In genomic region chr5:88691506-88692095, GRCm38 (mm10) we compare ENCODE assay signal across 21 mouse cellular contexts. TPM values are rescaled to one million over a fixed set of nuclear protein-coding genes. Genes with fewer than 3 reads are reported as not detected.
DNase-seq lines count a peak whose midpoint lies in the region; ATAC-seq and TF ChIP-seq lines count a peak whose summit lies in the region.
"Had no signal": no experiment of that assay in that cellular context is flagged by ENCODE, and none has a peak within 500 bp of the region (broad histone marks: within the 10 kb centered on the region; RNA-seq: fewer than 3 reads in every experiment).

No protein-coding gene starts in this region.

- no peak for TF ChIP-seq POLR2A in kidney, adult 2 months (IDR thresholded peaks at IDR 0.05; ENCODE audit: low read depth, low read length)

- peaks cover 6% of the 10 kb centered on the region; the same call in 1 of the 2 replicates for H3K4me1 ChIP-seq in kidney, adult 2 months (ENCODE audit: control insufficient read depth, insufficient read depth, low read length)
- no peaks in the 10 kb centered on the region for H3K4me1 ChIP-seq in kidney, embryonic 14.5 days (ENCODE audit: control insufficient read depth, insufficient read depth, low read length)
- no peaks in the 10 kb centered on the region for H3K4me1 ChIP-seq in limb, embryonic 15.5 days
- H3K4me1 ChIP-seq in limb, embryonic 10.5 days = no peaks in the 10 kb centered on the region
- H3K4me1 ChIP-seq in midbrain, embryonic 11.5 days (ENCODE audit: control insufficient read depth, insufficient read depth, low read length) = no peaks in the 10 kb centered on the region
- no peaks in the 10 kb centered on the region for H3K4me1 ChIP-seq in midbrain, embryonic 13.5 days (replicated peaks)
- H3K4me1 ChIP-seq: embryonic facial prominence, embryonic 15.5 days; forebrain, embryonic 10.5 days; forebrain, embryonic 15.5 days had no signal

- H3K27me3 ChIP-seq in kidney, adult 2 months (replicated peaks; ENCODE audit: control insufficient read depth, insufficient read depth, low read length) = no peaks in the 10 kb centered on the region; the same call in 1 of the 2 replicates
- no peaks in the 10 kb centered on the region for H3K27me3 ChIP-seq in kidney, embryonic 14.5 days (ENCODE audit: control insufficient read depth, insufficient read depth, low read length)
- H3K27me3 ChIP-seq in limb, embryonic 15.5 days = no peaks in the 10 kb centered on the region
- no peaks in the 10 kb centered on the region for H3K27me3 ChIP-seq in limb, embryonic 10.5 days (ENCODE audit: low read depth, poor library complexity, severe bottlenecking)
- no peaks in the 10 kb centered on the region for H3K27me3 ChIP-seq in midbrain, embryonic 11.5 days (ENCODE audit: control insufficient read depth, insufficient read depth, low read length)
- no peaks in the 10 kb centered on the region for H3K27me3 ChIP-seq in midbrain, embryonic 13.5 days
- H3K27me3 ChIP-seq: embryonic facial prominence, embryonic 15.5 days; forebrain, embryonic 15.5 days; heart, embryonic 15.5 days had no signal

- H3K9me3 ChIP-seq in kidney, embryonic 14.5 days (ENCODE audit: control insufficient read depth, low read length) = no peaks in the 10 kb centered on the region
- no peaks in the 10 kb centered on the region for H3K9me3 ChIP-seq in limb, embryonic 15.5 days
- H3K9me3 ChIP-seq in limb, embryonic 10.5 days (replicated peaks) = no peaks in the 10 kb centered on the region
- no peaks in the 10 kb centered on the region for H3K9me3 ChIP-seq in midbrain, embryonic 11.5 days (ENCODE audit: control insufficient read depth, low read length)
- no peaks in the 10 kb centered on the region for H3K9me3 ChIP-seq in midbrain, embryonic 13.5 days
- H3K9me3 ChIP-seq: embryonic facial prominence, embryonic 15.5 days; forebrain, embryonic 10.5 days; forebrain, embryonic 15.5 days; heart, embryonic 15.5 days had no signal

- H3K9ac ChIP-seq in kidney, embryonic 14.5 days (ENCODE audit: low read depth, low read length) = no peak overlapping the region
- no peak overlapping the region for H3K9ac ChIP-seq in limb, embryonic 15.5 days
- H3K9ac ChIP-seq in midbrain, embryonic 11.5 days (ENCODE audit: low read length) = no peak overlapping the region
- H3K9ac ChIP-seq in midbrain, embryonic 13.5 days (replicated peaks) = no peak overlapping the region
- H3K9ac ChIP-seq: embryonic facial prominence, embryonic 15.5 days; forebrain, embryonic 15.5 days; heart, embryonic 15.5 days had no signal

- no peaks in the 10 kb centered on the region for H3K36me3 ChIP-seq in kidney, adult 2 months (ENCODE audit: control insufficient read depth, insufficient read depth, low read length)
- no peaks in the 10 kb centered on the region for H3K36me3 ChIP-seq in kidney, embryonic 14.5 days (ENCODE audit: control insufficient read depth, insufficient read depth, low read length)
- no peaks in the 10 kb centered on the region for H3K36me3 ChIP-seq in limb, embryonic 15.5 days
- H3K36me3 ChIP-seq in limb, embryonic 10.5 days = no peaks in the 10 kb centered on the region
- H3K36me3 ChIP-seq in midbrain, embryonic 11.5 days (ENCODE audit: control insufficient read depth, insufficient read depth, low read length) = no peaks in the 10 kb centered on the region
- H3K36me3 ChIP-seq in midbrain, embryonic 13.5 days = no peaks in the 10 kb centered on the region
- H3K36me3 ChIP-seq: embryonic facial prominence, embryonic 15.5 days; forebrain, embryonic 10.5 days; forebrain, embryonic 15.5 days; heart, embryonic 15.5 days had no signal

- WGBS in kidney, adult 2 months = 41% methylated on average over 6 of the region's 6 CpGs
- WGBS in kidney, embryonic 14.5 days = 77% methylated on average over 6 of the region's 6 CpGs
- WGBS in limb, embryonic 15.5 days = 74% methylated on average over 6 of the region's 6 CpGs
- 86% methylated on average over 6 of the region's 6 CpGs for WGBS in limb, embryonic 10.5 days
- WGBS in midbrain, embryonic 11.5 days = 87% methylated on average over 6 of the region's 6 CpGs
- WGBS in midbrain, embryonic 13.5 days = 80% methylated on average over 6 of the region's 6 CpGs

- H3K27ac ChIP-seq in kidney, adult 2 months (ENCODE audit: insufficient read depth, low read depth, low read length) = 0 out of 2 replicates have a peak overlapping the region, but pooled peaks have one; percentile 22
- H3K27ac ChIP-seq in kidney, embryonic 14.5 days (ENCODE audit: low read depth, low read length) = no peak overlapping the region
- no peak overlapping the region for H3K27ac ChIP-seq in limb, embryonic 15.5 days
- H3K27ac ChIP-seq in limb, embryonic 10.5 days = no peak overlapping the region
- H3K27ac ChIP-seq in midbrain, embryonic 11.5 days (ENCODE audit: low read depth, low read length) = no peak overlapping the region
- no peak overlapping the region for H3K27ac ChIP-seq in midbrain, embryonic 13.5 days
- H3K27ac ChIP-seq: embryonic facial prominence, embryonic 15.5 days; forebrain, embryonic 10.5 days; forebrain, embryonic 15.5 days; heart, embryonic 15.5 days had no signal

- TF ChIP-seq CTCF in kidney, adult 2 months (conservative IDR thresholded peaks at IDR 0.05; ENCODE audit: insufficient read depth, insufficient read length, low read depth, low read length) = no peak

- DNase-seq in kidney, adult 2 months = peak; percentile 68
- no peak for DNase-seq in limb, embryonic 10.5 days (ENCODE audit: low spot score)
- peak; percentile 69 for DNase-seq in midbrain, embryonic 11.5 days (ENCODE audit: low spot score, missing footprints)
- no peak for DNase-seq in left cerebral cortex, adult 11 months (ENCODE audit: low spot score)
- DNase-seq: adrenal gland, postnatal 10 days; cerebellum, adult 11 months; cerebellum, adult 8-10 months; cerebellum, postnatal 14 days; embryo, embryonic 11 days; gastrocnemius, postnatal 36 days; heart, adult 18-20 months; heart, postnatal 14 days had no signal

- no peak overlapping the region for H3K4me2 ChIP-seq in kidney, embryonic 14.5 days (replicated peaks; ENCODE audit: low read depth, low read length)
- no peak overlapping the region for H3K4me2 ChIP-seq in limb, embryonic 15.5 days
- H3K4me2 ChIP-seq in midbrain, embryonic 11.5 days = no peak overlapping the region
- H3K4me2 ChIP-seq in midbrain, embryonic 13.5 days (replicated peaks) = no peak overlapping the region
- H3K4me2 ChIP-seq: embryonic facial prominence, embryonic 15.5 days; forebrain, embryonic 15.5 days; heart, embryonic 11.5 days; heart, embryonic 15.5 days had no signal

- ATAC-seq in kidney, embryonic 14.5 days (ENCODE audit: low FRiP score, low TSS enrichment) = no peak
- 0 out of 2 replicates have a peak, but pooled peaks have one; percentile 14 for ATAC-seq in limb, embryonic 15.5 days (ENCODE audit: insufficient number of reproducible peaks, low FRiP score, low TSS enrichment, low read depth)
- ATAC-seq in midbrain, embryonic 11.5 days (ENCODE audit: low FRiP score) = no peak
- no peak for ATAC-seq in midbrain, embryonic 13.5 days
- ATAC-seq: forebrain, embryonic 15.5 days had no signal

- H3K4me3 ChIP-seq in kidney, adult 2 months (ENCODE audit: insufficient read depth, low read depth, low read length) = no peak overlapping the region
- no peak overlapping the region for H3K4me3 ChIP-seq in kidney, embryonic 14.5 days (ENCODE audit: low read length)
- no peak overlapping the region for H3K4me3 ChIP-seq in limb, embryonic 15.5 days
- no peak overlapping the region for H3K4me3 ChIP-seq in limb, embryonic 10.5 days
- no peak overlapping the region for H3K4me3 ChIP-seq in midbrain, embryonic 11.5 days (ENCODE audit: low read depth, low read length)
- H3K4me3 ChIP-seq in midbrain, embryonic 13.5 days (replicated peaks) = no peak overlapping the region
- H3K4me3 ChIP-seq: embryonic facial prominence, embryonic 15.5 days; erythroblast, embryonic 14.5 days; forebrain, embryonic 10.5 days; forebrain, embryonic 15.5 days; heart, embryonic 15.5 days had no signal

RNA-seq across cellular contexts. Expression of gene Grsf1, which starts 15.6 kb away (rescaled TPM):
- 58.4 and 60.7 TPM in 2 replicates for polyA plus RNA-seq in kidney, adult 2 months (2012; rRNA removed)
- polyA plus RNA-seq in kidney, embryonic 14.5 days (2014; fragmentation: Nextera tagmentation; extraction: Ambion mirVana) = 59.6 and 78.4 TPM in 2 replicates
- 39.4 and 47.5 TPM in 2 replicates for polyA plus RNA-seq in limb, embryonic 15.5 days (2015; fragmentation: Nextera tagmentation; extraction: Ambion mirVana)
- 64.4 and 67.5 TPM in 2 replicates for polyA plus RNA-seq in limb, embryonic 10.5 days (2016; fragmentation: Nextera tagmentation; extraction: Ambion mirVana)
- polyA plus RNA-seq in midbrain, embryonic 11.5 days (2014; fragmentation: Nextera tagmentation; extraction: Ambion mirVana) = 102 and 109 TPM in 2 replicates
- polyA plus RNA-seq in midbrain, embryonic 13.5 days (2015; fragmentation: Nextera tagmentation; extraction: Ambion mirVana) = 77.7 and 85.2 TPM in 2 replicates

RNA-seq across cellular contexts. Expression of gene Mob1b, which starts 29.1 kb away (rescaled TPM):
- polyA plus RNA-seq in kidney, adult 2 months (2012; rRNA removed) = 5.3 and 6.7 TPM in 2 replicates
- polyA plus RNA-seq in kidney, embryonic 14.5 days (2014; fragmentation: Nextera tagmentation; extraction: Ambion mirVana) = 10.9 and 18.0 TPM in 2 replicates
- 11.0 TPM in 2 replicates for polyA plus RNA-seq in limb, embryonic 15.5 days (2015; fragmentation: Nextera tagmentation; extraction: Ambion mirVana)
- polyA plus RNA-seq in limb, embryonic 10.5 days (2016; fragmentation: Nextera tagmentation; extraction: Ambion mirVana) = 11.8 and 12.3 TPM in 2 replicates
- polyA plus RNA-seq in midbrain, embryonic 11.5 days (2014; fragmentation: Nextera tagmentation; extraction: Ambion mirVana) = 16.7 and 18.3 TPM in 2 replicates
- 12.0 and 12.1 TPM in 2 replicates for polyA plus RNA-seq in midbrain, embryonic 13.5 days (2015; fragmentation: Nextera tagmentation; extraction: Ambion mirVana)

Comparison
In these comparisons a context has a peak if more than half of its experiments do, and no peak if none do; other contexts are left out.
1. DNase-seq: peak in kidney, adult 2 months (single experiment) and midbrain, embryonic 11.5 days (single experiment); none in limb, embryonic 10.5 days (single experiment) and left cerebral cortex, adult 11 months (single experiment).